Mouse (Mus musculus) midbrain, embryonic 16.5 days (tissue): ENCODE data around the gene Hip1. TPM values are rescaled to one million over a fixed set of nuclear protein-coding genes. Genes with fewer than 3 reads are reported as not detected.

Experiments used
- ATAC-seq: fragments of 200-750 bp; cut with Nextera tagmentation; 2 replicates; pipeline ENCODE4 v1.8.0; 2017; ENCODE audit warnings: moderate TSS enrichment
- H3K27ac ChIP-seq: fragments of 300-500 bp; sonication (generic); 2 replicates; pipeline ENCODE4 v1.5.1; 2014; ENCODE audit warnings: mild to moderate bottlenecking, low read length, mixed read lengths
- H3K27me3 ChIP-seq: fragments of 300-500 bp; sonication (generic); 2 replicates; pipeline ENCODE4 v1.6.1; 2014; ENCODE audit warnings: low read depth, low read length, mixed read lengths; ENCODE audit not compliant: control insufficient read depth, insufficient read depth
- H3K36me3 ChIP-seq: fragments of 300-500 bp; sonication (generic); 2 replicates; pipeline ENCODE4 v1.6.1; 2014; ENCODE audit warnings: mild to moderate bottlenecking, low read length, moderate library complexity, mixed read lengths; ENCODE audit not compliant: control insufficient read depth, insufficient read depth
- H3K4me1 ChIP-seq: fragments of 300-500 bp; sonication (generic); 2 replicates; pipeline ENCODE4 v1.6.1; 2014; ENCODE audit warnings: mild to moderate bottlenecking, low read length, mixed read lengths; ENCODE audit not compliant: control insufficient read depth, insufficient read depth
- H3K4me2 ChIP-seq: fragments of 300-500 bp; sonication (generic); 2 replicates; pipeline ENCODE4 v1.6.1; 2014; ENCODE audit warnings: mild to moderate bottlenecking, low read length, mixed read lengths
- H3K4me3 ChIP-seq: fragments of 300-500 bp; sonication (generic); 2 replicates; pipeline ENCODE4 v1.5.1; 2014; ENCODE audit warnings: low read depth, mild to moderate bottlenecking, low read length, moderate library complexity, mixed read lengths
- H3K9ac ChIP-seq: fragments of 300-500 bp; sonication (generic); 2 replicates; pipeline ENCODE4 v1.6.1; 2014; ENCODE audit warnings: low read depth, low read length, mixed read lengths
- H3K9me3 ChIP-seq: fragments of 300-500 bp; sonication (generic); replicated peaks from 2 replicates; pipeline ENCODE4 v1.6.1; 2014; ENCODE audit warnings: mild to moderate bottlenecking, low read length, mixed read lengths; ENCODE audit not compliant: control insufficient read depth, poor library complexity, severe bottlenecking
- WGBS: fragments of 180-500 bp; shearing (Covaris S2); extraction: QIAGEN DNeasy Blood & Tissue Kit; methylation state at CpG from one replicate; pipeline ENCODE4 v1.1.7; 2014; 5-methylcytosine and 5-hydroxymethylcytosine counted together
- polyA plus RNA-seq: library from polyadenylated mRNA; unstranded; fragments of >200 nt; fragmentation: Nextera tagmentation; extraction: Ambion mirVana; gene quantifications from 2 replicates; pipeline ENCODE4 v1.2.1, GENCODE M21; 2015

Gene Hip1
- polyA plus RNA-seq, 1 experiment from 2014 or later: 39.7 TPM

GRCm38 (mm10) chr5:135468280-135468679 is 76.6 kb downstream of the Hip1 start:
- H3K9ac ChIP-seq: no peak overlapping the region
- H3K27me3 ChIP-seq: no peaks in the 10 kb centered on the region
- 0 out of 2 replicates have a peak, but pooled peaks cover 4% of the 10 kb centered on the region for H3K4me1 ChIP-seq
- WGBS: 96% methylated on average over 6 of the region's 6 CpGs
- no peaks in the 10 kb centered on the region for H3K9me3 ChIP-seq
- H3K27ac ChIP-seq: no peak overlapping the region
- no peak overlapping the region for H3K4me3 ChIP-seq
- H3K36me3 ChIP-seq: no peaks in the 10 kb centered on the region
- H3K4me2 ChIP-seq: no peak overlapping the region
- no peak for ATAC-seq

GRCm38 (mm10) chr5:135465833-135466291 is 79.1 kb downstream of the Hip1 start:
- H3K27ac ChIP-seq: 0 out of 2 replicates have a peak overlapping the region, but pooled peaks have one; percentile 33
- H3K9me3 ChIP-seq: no peaks in the 10 kb centered on the region
- no peak overlapping the region for H3K4me3 ChIP-seq
- H3K27me3 ChIP-seq: no peaks in the 10 kb centered on the region
- H3K4me2 ChIP-seq: no peak overlapping the region
- ATAC-seq: no peak
- no peaks in the 10 kb centered on the region for H3K36me3 ChIP-seq
- H3K9ac ChIP-seq: no peak overlapping the region
- 46% methylated on average over 7 of the region's 7 CpGs for WGBS
- 0 out of 2 replicates have a peak, but pooled peaks cover 4% of the 10 kb centered on the region for H3K4me1 ChIP-seq

DNA sequence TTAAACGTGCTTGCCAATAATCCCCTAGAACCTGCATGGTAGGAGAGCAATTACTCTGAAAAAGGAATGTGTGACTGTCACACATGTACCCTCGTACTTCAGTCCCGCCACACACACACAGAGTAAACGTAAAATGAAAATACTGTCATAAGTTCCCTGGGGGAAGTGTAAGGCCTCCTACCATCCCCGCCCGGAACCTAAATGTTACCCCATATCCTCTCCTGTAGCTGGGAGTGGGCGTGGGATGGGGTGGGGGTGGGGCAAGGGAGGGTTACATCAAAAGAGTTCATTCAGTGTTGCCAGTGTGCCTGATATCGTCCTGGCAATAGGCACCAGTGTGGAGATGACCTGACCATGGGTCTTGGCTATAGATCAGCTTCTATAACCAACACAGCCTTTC is 81.5 kb downstream of the Hip1 start:
- ATAC-seq: no peak
- Histone ChIP-seq H3K27ac (no peak overlapping the region), H3K36me3 (no peaks in the 10 kb centered on the region), H3K27me3 (no peaks in the 10 kb centered on the region), H3K9me3 (no peaks in the 10 kb centered on the region), H3K4me1 (0 out of 2 replicates have a peak, but pooled peaks cover 4% of the 10 kb centered on the region), H3K4me2 (no peak overlapping the region), H3K4me3 (no peak overlapping the region), H3K9ac (no peak overlapping the region)
- WGBS: 87% methylated on average over 8 of the region's 8 CpGs

DNA sequence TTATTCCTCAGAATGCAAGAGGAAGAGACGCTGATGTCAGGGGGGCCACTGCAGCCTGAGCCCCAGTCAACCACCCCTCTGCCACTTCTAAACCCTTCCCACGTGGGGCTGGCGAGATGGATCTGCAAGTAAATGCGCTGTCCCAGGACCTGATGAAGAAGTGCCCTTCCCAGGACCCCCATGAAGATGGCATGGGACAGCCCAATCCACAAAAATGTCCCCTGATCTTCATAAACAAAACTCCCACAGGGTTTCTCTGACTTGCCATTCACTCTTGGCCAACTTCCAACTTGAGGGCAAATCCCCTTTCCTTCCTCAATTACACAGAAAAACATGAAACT is 84.1 kb downstream of the Hip1 start:
- 63% methylated on average over 4 of the region's 4 CpGs for WGBS
- Histone ChIP-seq H3K27ac (peak overlapping the region; percentile 57), H3K4me2 (no peak overlapping the region), H3K4me1 (0 out of 2 replicates have a peak, but pooled peaks cover under 1% of the 10 kb centered on the region), H3K4me3 (no peak overlapping the region), H3K9me3 (no peaks in the 10 kb centered on the region), H3K9ac (no peak overlapping the region), H3K27me3 (no peaks in the 10 kb centered on the region), H3K36me3 (peaks cover 9% of the 10 kb centered on the region; the same call in 1 of the 2 replicates)
- ATAC-seq: peak; percentile 25; the same call in 1 of the 2 replicates

DNA sequence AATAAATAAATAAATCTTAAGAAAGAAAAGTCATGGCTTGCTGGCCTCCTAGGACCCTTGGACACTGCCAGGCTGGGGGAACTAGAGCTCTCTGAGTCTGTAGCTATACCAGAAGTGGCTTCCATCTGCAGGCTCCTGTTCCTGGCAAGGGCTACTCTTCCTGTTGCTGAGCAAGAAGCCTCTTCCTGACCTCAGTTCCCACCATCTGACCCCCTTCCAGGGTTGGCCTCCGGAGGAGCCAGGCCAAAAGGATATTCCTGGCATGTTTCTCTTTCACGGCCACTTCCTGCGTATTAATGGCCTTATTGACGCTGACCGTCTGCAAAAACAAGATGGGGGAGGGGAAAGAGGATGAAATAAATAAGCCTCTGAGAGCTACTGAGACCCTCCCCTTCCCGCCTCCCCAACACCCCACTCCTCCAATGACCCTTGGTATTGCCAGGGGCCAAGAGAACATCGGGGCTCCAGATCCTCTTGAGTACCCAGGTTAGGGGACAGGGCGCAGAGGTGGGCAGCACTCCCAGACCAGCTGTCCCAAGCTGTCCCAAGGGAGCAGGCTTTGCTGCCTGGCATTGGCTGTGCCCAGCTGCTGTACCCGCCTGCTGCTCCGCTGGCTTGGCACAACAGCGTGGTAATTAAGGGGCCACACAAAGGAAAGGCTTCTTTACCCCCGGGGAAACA is 84.6 kb downstream of the Hip1 start:
- no peak overlapping the region for H3K9ac ChIP-seq
- no peaks in the 10 kb centered on the region for H3K27me3 ChIP-seq
- H3K4me1 ChIP-seq: no peaks in the 10 kb centered on the region
- H3K4me2 ChIP-seq: no peak overlapping the region
- no peaks in the 10 kb centered on the region for H3K9me3 ChIP-seq
- WGBS: 66% methylated on average over 12 of the region's 12 CpGs
- peak; percentile 60; the same call in 1 of the 2 replicates for ATAC-seq
- H3K27ac ChIP-seq: peak overlapping the region; percentile 57
- peaks cover 9% of the 10 kb centered on the region; the same call in 1 of the 2 replicates for H3K36me3 ChIP-seq
- H3K4me3 ChIP-seq: no peak overlapping the region

DNA sequence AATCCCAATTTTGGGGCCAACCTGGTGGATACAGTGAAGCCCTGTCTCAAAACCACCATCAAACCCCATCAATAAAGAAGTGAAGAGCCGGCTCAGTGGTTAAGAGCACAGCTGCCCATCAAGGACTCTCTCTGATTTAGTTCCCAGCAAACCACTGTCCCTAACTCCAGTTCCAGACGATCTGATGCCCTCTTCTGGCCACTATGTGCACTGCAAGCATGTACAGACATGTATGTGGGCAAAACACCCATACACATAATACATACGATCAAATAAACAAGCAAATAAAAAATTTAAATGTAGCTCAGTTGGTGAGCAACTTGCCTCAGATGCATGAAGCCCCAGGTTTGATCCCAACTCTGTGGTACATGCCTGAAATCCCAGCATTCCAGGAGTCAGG is 85.4 kb downstream of the Hip1 start:
- Histone ChIP-seq H3K27ac (no peak overlapping the region), H3K4me3 (no peak overlapping the region), H3K9me3 (no peaks in the 10 kb centered on the region), H3K4me1 (no peaks in the 10 kb centered on the region), H3K36me3 (peaks cover 14% of the 10 kb centered on the region), H3K9ac (no peak overlapping the region), H3K27me3 (no peaks in the 10 kb centered on the region), H3K4me2 (no peak overlapping the region)
- ATAC-seq: no peak
- 77% methylated on average over 3 of the region's 3 CpGs for WGBS

- peaks cover 21% of the 10 kb centered on the region for H3K36me3 ChIP-seq
- H3K27ac ChIP-seq: no peak overlapping the region
- no peak for ATAC-seq
Observed at GRCm38 (mm10) chr5:135457961-135458360, 87.0 kb downstream of the Hip1 start.

GRCm38 (mm10) chr5:135456515-135456914 is 88.4 kb downstream of the Hip1 start:
- no peak for ATAC-seq
- H3K27ac ChIP-seq: no peak overlapping the region
- peaks cover 21% of the 10 kb centered on the region for H3K36me3 ChIP-seq
- H3K9ac ChIP-seq: no peak overlapping the region
- H3K9me3 ChIP-seq: no peaks in the 10 kb centered on the region
- H3K4me3 ChIP-seq: no peak overlapping the region
- H3K4me1 ChIP-seq: no peaks in the 10 kb centered on the region
- no peaks in the 10 kb centered on the region for H3K27me3 ChIP-seq
- no peak overlapping the region for H3K4me2 ChIP-seq
- 98% methylated on average over 9 of the region's 9 CpGs for WGBS

More at GRCm38 (mm10) chr5:135457961-135458360, 87.0 kb downstream of the Hip1 start:
- Histone ChIP-seq H3K4me3 (no peak overlapping the region), H3K27me3 (no peaks in the 10 kb centered on the region), H3K4me2 (no peak overlapping the region), H3K9me3 (no peaks in the 10 kb centered on the region), H3K4me1 (no peaks in the 10 kb centered on the region), H3K9ac (no peak overlapping the region)
- WGBS: 91% methylated on average over 16 of the region's 16 CpGs

GRCm38 (mm10) chr5:135454256-135454655 is 90.7 kb downstream of the Hip1 start:
- Histone ChIP-seq H3K9ac (no peak overlapping the region), H3K4me1 (no peaks in the 10 kb centered on the region), H3K36me3 (peaks cover 33% of the 10 kb centered on the region), H3K4me3 (no peak overlapping the region), H3K9me3 (no peaks in the 10 kb centered on the region), H3K27me3 (no peaks in the 10 kb centered on the region), H3K27ac (no peak overlapping the region), H3K4me2 (no peak overlapping the region)
- WGBS: 100% methylated on average over 2 of the region's 2 CpGs
- no peak for ATAC-seq
